Mouse (Mus musculus): ENCODE results near the gene Kcnh4.

The Kcnh4 gene

GRCm38 (mm10) chr11:100709201-100709810 lies 50.4 kb downstream of the Kcnh4 start:
- DNase-seq (ENCODE audit: low spot score in 2 of 2) = no peak

GRCm38 (mm10) chr11:100705095-100705747 lies 54.5 kb downstream of the Kcnh4 start:
- DNase-seq (ENCODE audit: low spot score in 2 of 2) = no peak

- no peak for DNase-seq (ENCODE audit: low spot score in 2 of 2)
Observed at GRCm38 (mm10) chr11:100703851-100704531, 55.8 kb downstream of the Kcnh4 start, which contains the start of gene Dhx58. Gene Dhx58 (minus strand): TSS chr11:100704271.

GRCm38 (mm10) chr11:100703366-100703765 lies 56.4 kb downstream of the Kcnh4 start:
- DNase-seq (ENCODE audit: low spot score in 2 of 2) = no peak

- no peak for DNase-seq (ENCODE audit: low spot score in 2 of 2)
Observed at GRCm38 (mm10) chr11:100702906-100703305, 56.8 kb downstream of the Kcnh4 start.

- DNase-seq (ENCODE audit: low spot score in 2 of 2) = peak; percentile 62 to 82
Observed at GRCm38 (mm10) chr11:100702081-100702851, 57.5 kb downstream of the Kcnh4 start.

- peak; percentile 83 to 85 for DNase-seq (ENCODE audit: low spot score in 2 of 2)
Observed at GRCm38 (mm10) chr11:100701301-100701700, 58.4 kb downstream of the Kcnh4 start.

GRCm38 (mm10) chr11:100700710-100701109 lies 59.0 kb downstream of the Kcnh4 start:
- no peak for DNase-seq (ENCODE audit: low spot score in 2 of 2)

GRCm38 (mm10) chr11:100697921-100698320 lies 61.8 kb downstream of the Kcnh4 start:
- DNase-seq (ENCODE audit: low spot score in 2 of 2) = no peak

GRCm38 (mm10) chr11:100694926-100695325 lies 64.8 kb downstream of the Kcnh4 start:
- DNase-seq (ENCODE audit: low spot score in 2 of 2) = peak; percentile 74 to 92

GRCm38 (mm10) chr11:100693154-100693553 lies 66.6 kb downstream of the Kcnh4 start:
- no peak for DNase-seq (ENCODE audit: low spot score in 2 of 2)

- DNase-seq (ENCODE audit: low spot score in 2 of 2) = no peak
Observed at GRCm38 (mm10) chr11:100692164-100692616, 67.6 kb downstream of the Kcnh4 start, which contains the start of gene Zfp385c. Gene Zfp385c (minus strand): TSS chr11:100692455.

GRCm38 (mm10) chr11:100690389-100690788 lies 69.4 kb downstream of the Kcnh4 start:
- DNase-seq (ENCODE audit: low spot score in 2 of 2) = no peak

All from spleen, postnatal 4 days (tissue).